Mouse (Mus musculus): Measurements from ENCODE around the gene Sgip1.

Gene Sgip1

DNA sequence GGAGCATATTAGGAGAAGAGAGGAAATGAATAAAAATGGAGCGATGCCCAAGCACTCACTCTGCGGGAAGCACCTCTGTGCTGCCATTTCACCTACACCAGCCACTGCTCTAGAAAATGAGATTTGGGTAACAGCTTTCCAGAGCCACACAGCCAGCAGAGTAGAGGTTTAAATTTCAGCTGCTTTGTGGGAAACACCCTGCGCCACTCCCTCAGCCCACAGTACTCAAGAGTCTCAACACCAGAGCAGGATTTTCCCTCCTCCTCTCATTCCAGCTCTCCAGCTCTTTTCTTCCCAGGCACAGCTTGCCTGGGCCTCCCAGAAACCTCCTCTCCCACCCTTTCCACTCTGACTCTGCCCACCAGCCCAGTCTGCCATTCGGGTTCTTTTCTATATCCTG is 199.6 kb downstream of the Sgip1 start:
- no peaks in the 10 kb centered on the region for H3K36me3 ChIP-seq (ENCODE audit: control insufficient read depth, insufficient read depth, low read length, poor library complexity, severe bottlenecking)
- DNase-seq (ENCODE audit: low read depth, low spot score), result no peak

GRCm38 (mm10) chr4:102944325-102944724 is 203.2 kb downstream of the Sgip1 start:
- peak; percentile 4 for DNase-seq (ENCODE audit: low read depth, low spot score)
- Histone ChIP-seq H3K27me3 (ENCODE audit: control insufficient read depth, insufficient read depth, low read length, poor library complexity, severe bottlenecking) (no peaks in the 10 kb centered on the region), H3K36me3 (ENCODE audit: control insufficient read depth, insufficient read depth, low read length, poor library complexity, severe bottlenecking) (no peaks in the 10 kb centered on the region)

More for the DNA sequence above, 199.6 kb downstream of the Sgip1 start:
- H3K27me3 ChIP-seq (ENCODE audit: control insufficient read depth, insufficient read depth, low read length, poor library complexity, severe bottlenecking), result no peaks in the 10 kb centered on the region

GRCm38 (mm10) chr4:102952476-102952875 is 211.4 kb downstream of the Sgip1 start:
- H3K27me3 ChIP-seq (ENCODE audit: control insufficient read depth, insufficient read depth, low read length, poor library complexity, severe bottlenecking), result no peaks in the 10 kb centered on the region
- no peak for DNase-seq (ENCODE audit: low read depth, low spot score)
- H3K36me3 ChIP-seq (ENCODE audit: control insufficient read depth, insufficient read depth, low read length, poor library complexity, severe bottlenecking), result no peaks in the 10 kb centered on the region

DNA sequence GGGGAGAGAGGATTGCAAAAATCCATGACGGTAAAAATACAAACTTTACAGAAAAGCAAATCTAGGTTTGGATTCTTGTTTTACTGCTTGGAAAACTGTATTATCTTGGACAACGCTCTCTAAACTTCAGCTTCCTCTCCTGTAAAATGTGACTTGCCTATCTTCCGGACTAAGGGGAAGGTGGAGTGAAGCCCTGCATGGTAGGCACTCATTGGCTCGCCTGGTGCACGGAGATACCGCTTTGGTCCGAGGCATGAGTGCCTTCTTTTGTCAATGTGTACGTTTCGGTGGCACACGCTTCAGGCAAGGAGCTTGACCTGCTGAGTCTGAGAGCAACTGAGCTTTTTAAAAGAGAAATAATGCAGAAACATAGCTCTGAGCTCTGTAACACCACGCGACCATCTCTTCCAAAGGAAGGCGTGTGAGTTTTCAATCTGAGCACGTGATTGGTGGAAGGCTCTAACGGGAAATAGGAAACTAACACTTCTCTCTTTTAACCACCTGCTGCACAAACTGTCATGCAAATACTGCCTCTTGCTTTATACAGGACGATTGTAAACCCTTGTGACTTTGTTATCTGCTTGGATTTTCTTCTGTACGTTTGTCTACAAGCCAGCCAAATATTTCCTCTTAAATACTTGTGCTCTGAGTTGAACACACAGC is 214.3 kb downstream of the Sgip1 start:
- DNase-seq (ENCODE audit: low read depth, low spot score), result peak; percentile 56
- no peaks in the 10 kb centered on the region for H3K36me3 ChIP-seq (ENCODE audit: control insufficient read depth, insufficient read depth, low read length, poor library complexity, severe bottlenecking)

GRCm38 (mm10) chr4:102959409-102959808 is 218.3 kb downstream of the Sgip1 start:
- H3K36me3 ChIP-seq (ENCODE audit: control insufficient read depth, insufficient read depth, low read length, poor library complexity, severe bottlenecking), result no peaks in the 10 kb centered on the region
- no peaks in the 10 kb centered on the region for H3K27me3 ChIP-seq (ENCODE audit: control insufficient read depth, insufficient read depth, low read length, poor library complexity, severe bottlenecking)
- peak; percentile 40 for DNase-seq (ENCODE audit: low read depth, low spot score)

More for the DNA sequence above, 214.3 kb downstream of the Sgip1 start:
- H3K27me3 ChIP-seq (ENCODE audit: control insufficient read depth, insufficient read depth, low read length, poor library complexity, severe bottlenecking), result no peaks in the 10 kb centered on the region

GRCm38 (mm10) chr4:102964174-102964573 is 223.1 kb downstream of the Sgip1 start:
- no peaks in the 10 kb centered on the region for H3K36me3 ChIP-seq (ENCODE audit: control insufficient read depth, insufficient read depth, low read length, poor library complexity, severe bottlenecking)
- no peaks in the 10 kb centered on the region for H3K27me3 ChIP-seq (ENCODE audit: control insufficient read depth, insufficient read depth, low read length, poor library complexity, severe bottlenecking)
- no peak for DNase-seq (ENCODE audit: low read depth, low spot score)

- Histone ChIP-seq H3K27me3 (ENCODE audit: control insufficient read depth, insufficient read depth, low read length, poor library complexity, severe bottlenecking) (no peaks in the 10 kb centered on the region), H3K36me3 (ENCODE audit: control insufficient read depth, insufficient read depth, low read length, poor library complexity, severe bottlenecking) (no peaks in the 10 kb centered on the region)
- DNase-seq (ENCODE audit: low read depth, low spot score), result no peak
Measured at GRCm38 (mm10) chr4:102967811-102968210, 226.7 kb downstream of the Sgip1 start.

GRCm38 (mm10) chr4:102969599-102969998 is 228.5 kb downstream of the Sgip1 start:
- no peak for DNase-seq (ENCODE audit: low read depth, low spot score)
- Histone ChIP-seq H3K27me3 (ENCODE audit: control insufficient read depth, insufficient read depth, low read length, poor library complexity, severe bottlenecking) (no peaks in the 10 kb centered on the region), H3K36me3 (ENCODE audit: control insufficient read depth, insufficient read depth, low read length, poor library complexity, severe bottlenecking) (no peaks in the 10 kb centered on the region)

- no peaks in the 10 kb centered on the region for H3K36me3 ChIP-seq (ENCODE audit: control insufficient read depth, insufficient read depth, low read length, poor library complexity, severe bottlenecking)
Measured at GRCm38 (mm10) chr4:102971159-102971558, 230.1 kb downstream of the Sgip1 start.

GRCm38 (mm10) chr4:102972071-102972470 is 231.0 kb downstream of the Sgip1 start:
- H3K36me3 ChIP-seq (ENCODE audit: control insufficient read depth, insufficient read depth, low read length, poor library complexity, severe bottlenecking), result no peaks in the 10 kb centered on the region
- DNase-seq (ENCODE audit: low read depth, low spot score), result no peak
- H3K27me3 ChIP-seq (ENCODE audit: control insufficient read depth, insufficient read depth, low read length, poor library complexity, severe bottlenecking), result no peaks in the 10 kb centered on the region

More at GRCm38 (mm10) chr4:102971159-102971558, 230.1 kb downstream of the Sgip1 start:
- no peaks in the 10 kb centered on the region for H3K27me3 ChIP-seq (ENCODE audit: control insufficient read depth, insufficient read depth, low read length, poor library complexity, severe bottlenecking)
- no peak for DNase-seq (ENCODE audit: low read depth, low spot score)

- no peak for DNase-seq (ENCODE audit: low read depth, low spot score)
- Histone ChIP-seq H3K36me3 (ENCODE audit: control insufficient read depth, insufficient read depth, low read length, poor library complexity, severe bottlenecking) (no peaks in the 10 kb centered on the region), H3K27me3 (ENCODE audit: control insufficient read depth, insufficient read depth, low read length, poor library complexity, severe bottlenecking) (no peaks in the 10 kb centered on the region)
Measured at GRCm38 (mm10) chr4:102974172-102974571, 233.1 kb downstream of the Sgip1 start.

DNA sequence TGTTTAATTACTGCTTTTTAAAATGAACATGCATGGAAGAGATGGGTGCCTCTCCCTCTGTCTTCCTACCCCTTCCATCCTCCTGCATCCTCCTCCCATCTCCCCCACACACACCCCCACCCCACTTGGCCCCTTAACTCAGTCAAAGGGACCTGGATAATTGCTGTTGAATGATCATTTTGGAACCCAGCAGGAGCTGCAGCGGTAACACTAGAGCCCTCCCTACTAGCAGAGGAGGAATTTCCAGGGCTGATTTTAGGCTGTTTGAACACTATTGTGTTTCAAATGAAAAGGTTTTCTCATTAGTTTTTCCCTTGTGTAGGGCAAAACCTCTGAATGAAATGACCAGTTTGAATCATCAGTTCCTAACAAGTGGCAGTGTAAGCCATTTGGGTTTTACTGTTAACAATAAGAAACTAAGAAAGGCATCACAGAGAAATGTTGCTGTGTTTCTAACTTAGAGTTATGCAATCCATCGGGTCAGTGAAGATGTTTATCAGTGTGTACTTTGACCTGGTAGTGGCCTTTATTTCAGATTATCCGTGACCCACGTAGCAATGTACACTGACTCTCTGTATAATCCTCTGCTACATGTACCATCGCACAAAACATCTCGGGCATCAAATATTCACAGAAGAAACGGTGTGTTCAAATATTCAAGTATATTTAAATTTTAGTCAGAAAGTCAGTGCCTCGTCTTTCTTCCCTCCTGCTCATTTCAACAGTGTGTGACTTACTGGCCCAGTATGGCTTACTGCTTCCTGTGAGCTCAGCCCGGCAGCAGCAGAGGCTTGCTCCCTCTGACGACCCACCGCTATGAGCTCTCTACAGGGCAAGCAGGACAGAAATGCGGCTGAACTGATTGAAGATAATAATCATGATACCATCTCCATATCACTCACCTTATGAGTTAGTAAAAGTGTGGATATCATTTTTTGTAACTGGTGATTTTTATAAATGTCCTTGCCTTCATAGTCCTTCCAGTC is 235.5 kb downstream of the Sgip1 start:
- no peaks in the 10 kb centered on the region for H3K36me3 ChIP-seq (ENCODE audit: control insufficient read depth, insufficient read depth, low read length, poor library complexity, severe bottlenecking)
- no peak for DNase-seq (ENCODE audit: low read depth, low spot score)
- H3K27me3 ChIP-seq (ENCODE audit: control insufficient read depth, insufficient read depth, low read length, poor library complexity, severe bottlenecking), result no peaks in the 10 kb centered on the region

- Histone ChIP-seq H3K27me3 (ENCODE audit: control insufficient read depth, insufficient read depth, low read length, poor library complexity, severe bottlenecking) (no peaks in the 10 kb centered on the region), H3K36me3 (ENCODE audit: control insufficient read depth, insufficient read depth, low read length, poor library complexity, severe bottlenecking) (no peaks in the 10 kb centered on the region)
- no peak for DNase-seq (ENCODE audit: low read depth, low spot score)
Measured at GRCm38 (mm10) chr4:102977778-102978321, 236.8 kb downstream of the Sgip1 start.

- H3K27me3 ChIP-seq (ENCODE audit: control insufficient read depth, insufficient read depth, low read length, poor library complexity, severe bottlenecking), result no peaks in the 10 kb centered on the region
- H3K36me3 ChIP-seq (ENCODE audit: control insufficient read depth, insufficient read depth, low read length, poor library complexity, severe bottlenecking), result no peaks in the 10 kb centered on the region
- DNase-seq (ENCODE audit: low read depth, low spot score), result peak; percentile 4
Measured at GRCm38 (mm10) chr4:102978440-102978839, 237.3 kb downstream of the Sgip1 start, which contains the start of gene Tctex1d1. Tctex1d1 (plus strand) TSS chr4:102978606.

DNA sequence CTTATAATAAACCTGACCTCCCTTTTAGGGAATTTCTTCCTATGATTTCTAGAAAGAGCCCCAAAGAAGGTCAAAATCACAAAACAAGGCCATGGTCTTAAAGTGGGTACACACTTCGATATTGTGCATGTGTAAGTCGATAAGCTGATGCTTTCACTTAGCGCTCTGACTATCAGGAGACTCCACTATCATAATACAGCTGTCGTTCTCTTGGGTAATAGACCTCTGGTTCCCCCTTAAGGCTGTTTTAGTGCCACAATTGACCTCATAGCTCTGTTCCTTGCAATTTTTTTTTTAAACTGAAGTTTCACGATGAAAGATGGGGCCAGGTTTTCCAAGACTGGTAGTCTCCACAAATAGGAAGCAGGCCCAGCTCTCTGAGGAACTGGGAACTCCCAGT is 238.3 kb downstream of the Sgip1 start:
- H3K36me3 ChIP-seq (ENCODE audit: control insufficient read depth, insufficient read depth, low read length, poor library complexity, severe bottlenecking), result no peaks in the 10 kb centered on the region
- no peaks in the 10 kb centered on the region for H3K27me3 ChIP-seq (ENCODE audit: control insufficient read depth, insufficient read depth, low read length, poor library complexity, severe bottlenecking)
- peak; percentile 22 for DNase-seq (ENCODE audit: low read depth, low spot score)
